ENCODE assay signal across 23 mouse cellular contexts in genomic region chr3:131160921-131161320, GRCm38 (mm10). TPM values are rescaled to one million over a fixed set of nuclear protein-coding genes. Genes with fewer than 3 reads are reported as not detected.
A peak's percentile ranks its signal among the peaks of the same experiment; 100 is the strongest.
DNase-seq lines count a peak whose midpoint lies in the region; ATAC-seq and TF ChIP-seq lines count a peak whose summit lies in the region.
"Had no signal": no experiment of that assay in that cellular context is flagged by ENCODE, and none has a peak within 500 bp of the region (broad histone marks: within the 10 kb centered on the region; RNA-seq: fewer than 3 reads in every experiment).

No protein-coding gene starts in this region.

- no peak overlapping the region for H3K9ac ChIP-seq in forebrain, embryonic 12.5 days
- no peak overlapping the region for H3K9ac ChIP-seq in forebrain, postnatal 0 days
- no peak overlapping the region for H3K9ac ChIP-seq in lung, embryonic 14.5 days
- H3K9ac ChIP-seq in forebrain, embryonic 14.5 days (ENCODE audit: low read length): no peak overlapping the region
- H3K9ac ChIP-seq: embryonic facial prominence, embryonic 15.5 days; heart, embryonic 13.5 days; hindbrain, embryonic 13.5 days had no signal

- no peak overlapping the region for H3K4me3 ChIP-seq in forebrain, embryonic 12.5 days (replicated peaks)
- H3K4me3 ChIP-seq in forebrain, postnatal 0 days (ENCODE audit: low read depth, low read length): no peak overlapping the region
- no peak overlapping the region for H3K4me3 ChIP-seq in lung, embryonic 14.5 days (ENCODE audit: low read depth, low read length)
- H3K4me3 ChIP-seq in forebrain, embryonic 14.5 days (ENCODE audit: low read depth, low read length): no peak overlapping the region
- H3K4me3 ChIP-seq: embryonic facial prominence, embryonic 15.5 days; erythroblast, embryonic 14.5 days; gastrocnemius, adult 2 months; heart, embryonic 13.5 days; hindbrain, embryonic 13.5 days had no signal

- WGBS in forebrain, embryonic 12.5 days: 45% methylated on average over 7 of the region's 7 CpGs
- WGBS in forebrain, postnatal 0 days: 30% methylated on average over 7 of the region's 7 CpGs
- WGBS in lung, embryonic 14.5 days: 44% methylated on average over 7 of the region's 7 CpGs
- WGBS in forebrain, embryonic 14.5 days: 25% methylated on average over 7 of the region's 7 CpGs

- DNase-seq in forebrain, postnatal 0 days: no peak
- peak; percentile 44 for DNase-seq in lung, embryonic 14.5 days
- DNase-seq in lung, postnatal 36 days: no peak
- DNase-seq in MN1 (ENCODE audit: low spot score): peak; percentile 62
- DNase-seq in forebrain, embryonic 14.5 days (ENCODE audit: low spot score): no peak
- no peak for DNase-seq in c-Kit-positive CD71-positive TER-119-positive erythroid progenitor cells, embryonic 14.5 days (ENCODE audit: low spot score)
- DNase-seq: adrenal gland, adult 2 months; adrenal gland, postnatal 25 days; cerebellum, adult 11 months; cerebellum, adult 8-10 months; cerebellum, postnatal 14 days; embryo, embryonic 11 days; gastrocnemius, adult 2 months; gastrocnemius, postnatal 25 days; heart, postnatal 36 days had no signal

- no peak for ATAC-seq in forebrain, embryonic 12.5 days (ENCODE audit: low FRiP score)
- ATAC-seq in forebrain, postnatal 0 days: no peak; the same call in 1 of the 2 replicates
- ATAC-seq in lung, embryonic 14.5 days (ENCODE audit: insufficient read depth): no peak
- ATAC-seq in forebrain, embryonic 14.5 days: peak; percentile 18
- ATAC-seq: intestine, embryonic 16.5 days had no signal

- H3K9me3 ChIP-seq in forebrain, embryonic 12.5 days: no peaks in the 10 kb centered on the region
- H3K9me3 ChIP-seq in forebrain, postnatal 0 days (ENCODE audit: low read length): no peaks in the 10 kb centered on the region
- no peaks in the 10 kb centered on the region for H3K9me3 ChIP-seq in lung, embryonic 14.5 days (ENCODE audit: low read depth, low read length)
- H3K9me3 ChIP-seq in forebrain, embryonic 14.5 days (replicated peaks; ENCODE audit: control insufficient read depth, low read length): no peaks in the 10 kb centered on the region
- H3K9me3 ChIP-seq: embryonic facial prominence, embryonic 15.5 days; heart, embryonic 13.5 days; hindbrain, embryonic 13.5 days had no signal

- H3K4me1 ChIP-seq in forebrain, embryonic 12.5 days: peaks cover 51% of the 10 kb centered on the region
- peaks cover 7% of the 10 kb centered on the region; the same call in 1 of the 2 replicates for H3K4me1 ChIP-seq in forebrain, postnatal 0 days (ENCODE audit: insufficient read depth)
- H3K4me1 ChIP-seq in lung, embryonic 14.5 days (ENCODE audit: insufficient read depth): 0 out of 2 replicates have a peak, but pooled peaks cover 4% of the 10 kb centered on the region
- H3K4me1 ChIP-seq in forebrain, embryonic 14.5 days (ENCODE audit: control insufficient read depth, insufficient read depth, low read length): peaks cover 37% of the 10 kb centered on the region

- 0 out of 2 replicates have a peak overlapping the region, but pooled peaks have one; percentile 27 for H3K4me2 ChIP-seq in forebrain, embryonic 12.5 days
- no peak overlapping the region for H3K4me2 ChIP-seq in forebrain, postnatal 0 days (ENCODE audit: low read depth)
- no peak overlapping the region for H3K4me2 ChIP-seq in lung, embryonic 14.5 days
- H3K4me2 ChIP-seq in forebrain, embryonic 14.5 days (ENCODE audit: low read length): no peak overlapping the region
- H3K4me2 ChIP-seq: embryonic facial prominence, embryonic 15.5 days; heart, embryonic 13.5 days; hindbrain, embryonic 13.5 days had no signal

- TF ChIP-seq CTCF in forebrain, postnatal 0 days (IDR thresholded peaks at IDR 0.05; ENCODE audit: low read depth): no peak
- no peak for TF ChIP-seq CTCF in lung, embryonic 14.5 days (IDR thresholded peaks at IDR 0.05; ENCODE audit: low read depth)

- no peak overlapping the region for H3K27ac ChIP-seq in forebrain, embryonic 12.5 days
- no peak overlapping the region for H3K27ac ChIP-seq in forebrain, postnatal 0 days (ENCODE audit: low read depth, low read length)
- no peak overlapping the region for H3K27ac ChIP-seq in lung, embryonic 14.5 days (ENCODE audit: low read depth)
- H3K27ac ChIP-seq in forebrain, embryonic 14.5 days (ENCODE audit: low read depth, low read length): no peak overlapping the region
- H3K27ac ChIP-seq: embryonic facial prominence, embryonic 15.5 days; gastrocnemius, adult 2 months; heart, embryonic 13.5 days; hindbrain, embryonic 13.5 days had no signal

- H3K36me3 ChIP-seq in forebrain, embryonic 12.5 days (replicated peaks): no peaks in the 10 kb centered on the region
- no peaks in the 10 kb centered on the region for H3K36me3 ChIP-seq in forebrain, postnatal 0 days (ENCODE audit: insufficient read depth)
- no peaks in the 10 kb centered on the region for H3K36me3 ChIP-seq in lung, embryonic 14.5 days (ENCODE audit: insufficient read depth)
- H3K36me3 ChIP-seq in forebrain, embryonic 14.5 days (ENCODE audit: control insufficient read depth, insufficient read depth, low read length): no peaks in the 10 kb centered on the region
- H3K36me3 ChIP-seq: embryonic facial prominence, embryonic 15.5 days; heart, embryonic 13.5 days; hindbrain, embryonic 13.5 days had no signal

- no peaks in the 10 kb centered on the region for H3K27me3 ChIP-seq in forebrain, embryonic 12.5 days
- no peaks in the 10 kb centered on the region for H3K27me3 ChIP-seq in forebrain, postnatal 0 days (ENCODE audit: insufficient read depth, low read length)
- no peaks in the 10 kb centered on the region for H3K27me3 ChIP-seq in lung, embryonic 14.5 days (ENCODE audit: insufficient read depth, low read length)
- no peaks in the 10 kb centered on the region for H3K27me3 ChIP-seq in forebrain, embryonic 14.5 days (replicated peaks; ENCODE audit: control insufficient read depth, insufficient read depth, low read length)
- H3K27me3 ChIP-seq: embryonic facial prominence, embryonic 15.5 days; heart, embryonic 13.5 days; hindbrain, embryonic 13.5 days had no signal

RNA-seq across cellular contexts. Expression of gene Lef1, which starts 50.6 kb away (rescaled TPM):
- polyA plus RNA-seq in forebrain, embryonic 12.5 days (2016; fragmentation: Nextera tagmentation; extraction: Ambion mirVana): 48.5 and 55.1 TPM in 2 replicates
- total RNA-seq in forebrain, postnatal 0 days (2014; rRNA removed): 6.6 and 12.1 TPM in 2 replicates
- polyA plus RNA-seq in forebrain, postnatal 0 days (2015; fragmentation: Nextera tagmentation; extraction: Ambion mirVana): 9.3 and 15.3 TPM in 2 replicates
- 31.6 and 32.7 TPM in 2 replicates for polyA plus RNA-seq in lung, embryonic 14.5 days (2014; fragmentation: Nextera tagmentation; extraction: Ambion mirVana)
- 15.6 and 16.5 TPM in 2 replicates for polyA plus RNA-seq in forebrain, embryonic 14.5 days (2014; fragmentation: Nextera tagmentation; extraction: Ambion mirVana)
- total RNA-seq: common myeloid progenitor, adult 5-6 weeks; granulocyte monocyte progenitor cell, adult 5-6 weeks had no signal
- polyA plus RNA-seq: erythroblast, embryonic 14.5 days had no signal

Comparison
In these comparisons a context has a peak if more than half of its experiments do, and no peak if none do; other contexts are left out.
1. DNase-seq: peak in lung, embryonic 14.5 days (single experiment) and MN1 (single experiment); none in forebrain, postnatal 0 days (single experiment), lung, postnatal 36 days (single experiment), forebrain, embryonic 14.5 days (single experiment) and c-Kit-positive CD71-positive TER-119-positive erythroid progenitor cells, embryonic 14.5 days (single experiment).